Mouse (Mus musculus) lung, adult 2 months (tissue): ENCODE results near the gene Zfp362. TPM values are rescaled to one million over a fixed set of nuclear protein-coding genes. Genes with fewer than 3 reads are reported as not detected.

ENCODE experiments used
- DNase-seq: peaks from one replicate; pipeline ENCODE4 v3.0.0; 2022
- H3K4me1 ChIP-seq: fragments of 200-500 bp; 2 replicates; pipeline ENCODE4 v1.6.1; 2011; ENCODE audit warnings: low read length; ENCODE audit not compliant: control insufficient read depth, insufficient read depth
- H3K4me3 ChIP-seq: fragments of 200-500 bp; replicated peaks from 2 replicates; pipeline ENCODE3; 2011; ENCODE audit warnings: low read depth, mild to moderate bottlenecking, control low read depth, low read length; ENCODE audit errors: extremely low read depth
- CTCF ChIP-seq: fragments of 200-500 bp; IDR thresholded peaks from 2 replicates; pipeline ENCODE4 v1.5.1; 2011; ENCODE audit warnings: mild to moderate bottlenecking, low read length, control low read depth; ENCODE audit not compliant: insufficient read depth
- POLR2A ChIP-seq: fragments of 200-500 bp; IDR thresholded peaks from 2 replicates; pipeline ENCODE4 v1.6.1; 2011; ENCODE audit warnings: low read depth, mild to moderate bottlenecking, control low read depth, low read length, borderline replicate concordance; ENCODE audit errors: extremely low read depth
- WGBS: fragments of 180-500 bp; shearing (Covaris S2); methylation state at CpG from one replicate; pipeline ENCODE4 v1.1.7; 2018; 5-methylcytosine and 5-hydroxymethylcytosine counted together
- polyA plus RNA-seq: library from polyadenylated mRNA; depleted of rRNA; stranded (reverse); fragments of >200 nt; gene quantifications from 2 replicates; pipeline ENCODE4 v1.2.3, GENCODE M21; 2012; rRNA removed

The Zfp362 gene
- polyA plus RNA-seq: 43.8 and 48.8 TPM in 2 replicates

GRCm38 (mm10) chr4:128806043-128806826 lies at the start of gene Zfp362:
Gene Zfp362, minus strand, starts transcription at chr4:128806045.
- TF ChIP-seq POLR2A (no peak), CTCF (no peak)
- Histone ChIP-seq H3K4me3 (peak within 1 kb of the TSS; percentile 71), H3K4me1 (peaks cover 20% of the 10 kb centered on the region)
- WGBS: 6% methylated on average over 95 of the region's 111 CpGs
- DNase-seq: peak; percentile 53

GRCm38 (mm10) chr4:128855613-128856040 lies 49.8 kb upstream of the Zfp362 start:
- TF ChIP-seq POLR2A (no peak), CTCF (no peak)
- Histone ChIP-seq H3K4me1 (no peaks in the 10 kb centered on the region), H3K4me3 (no peak overlapping the region)
- WGBS: 34% methylated on average over 4 of the region's 4 CpGs
- DNase-seq: peak; percentile 78

- TF ChIP-seq POLR2A (no peak), CTCF (no peak)
- no peak for DNase-seq
- Histone ChIP-seq H3K4me3 (no peak overlapping the region), H3K4me1 (no peaks in the 10 kb centered on the region)
- 82% methylated on average over 11 of the region's 11 CpGs for WGBS
These were observed 47.3 kb upstream of the Zfp362 start for GRCm38 (mm10) chr4:128853117-128853516.

GRCm38 (mm10) chr4:128852266-128852887 lies 46.5 kb upstream of the Zfp362 start:
- TF ChIP-seq CTCF (no peak), POLR2A (no peak)
- no peak overlapping the region for H3K4me3 ChIP-seq
- 74% methylated on average over 12 of the region's 12 CpGs for WGBS
- no peaks in the 10 kb centered on the region for H3K4me1 ChIP-seq
- DNase-seq: no peak

GRCm38 (mm10) chr4:128849686-128850085 lies 43.8 kb upstream of the Zfp362 start:
- no peak for DNase-seq
- H3K4me1 ChIP-seq: no peaks in the 10 kb centered on the region
- no peak overlapping the region for H3K4me3 ChIP-seq
- WGBS: 71% methylated on average over 7 of the region's 7 CpGs
- TF ChIP-seq CTCF: no peak
- TF ChIP-seq POLR2A: no peak

GRCm38 (mm10) chr4:128848961-128849360 lies 43.1 kb upstream of the Zfp362 start:
- Histone ChIP-seq H3K4me3 (no peak overlapping the region), H3K4me1 (no peaks in the 10 kb centered on the region)
- DNase-seq: no peak
- no peak for TF ChIP-seq POLR2A
- TF ChIP-seq CTCF: no peak
- 90% methylated on average over 3 of the region's 3 CpGs for WGBS

- no peak for DNase-seq
- 70% methylated on average over 12 of the region's 12 CpGs for WGBS
- H3K4me3 ChIP-seq: no peak overlapping the region
- no peak for TF ChIP-seq POLR2A
- TF ChIP-seq CTCF: no peak
- no peaks in the 10 kb centered on the region for H3K4me1 ChIP-seq
These were observed 39.6 kb upstream of the Zfp362 start for GRCm38 (mm10) chr4:128845367-128845973.

GRCm38 (mm10) chr4:128844566-128844965 lies 38.7 kb upstream of the Zfp362 start:
- 44% methylated on average over 13 of the region's 13 CpGs for WGBS

GRCm38 (mm10) chr4:128841259-128841658 lies 35.4 kb upstream of the Zfp362 start:
- H3K4me1 ChIP-seq: no peaks in the 10 kb centered on the region
- no peak for DNase-seq
- no peak overlapping the region for H3K4me3 ChIP-seq
- TF ChIP-seq POLR2A (no peak), CTCF (no peak)
- 42% methylated on average over 8 of the region's 8 CpGs for WGBS

More at GRCm38 (mm10) chr4:128844566-128844965, 38.7 kb upstream of the Zfp362 start:
- TF ChIP-seq POLR2A: no peak
- TF ChIP-seq CTCF: no peak
- no peaks in the 10 kb centered on the region for H3K4me1 ChIP-seq
- no peak for DNase-seq
- no peak overlapping the region for H3K4me3 ChIP-seq
